Comparison of ENCODE assay signal across 8 mouse cellular contexts in the genomic region with DNA sequence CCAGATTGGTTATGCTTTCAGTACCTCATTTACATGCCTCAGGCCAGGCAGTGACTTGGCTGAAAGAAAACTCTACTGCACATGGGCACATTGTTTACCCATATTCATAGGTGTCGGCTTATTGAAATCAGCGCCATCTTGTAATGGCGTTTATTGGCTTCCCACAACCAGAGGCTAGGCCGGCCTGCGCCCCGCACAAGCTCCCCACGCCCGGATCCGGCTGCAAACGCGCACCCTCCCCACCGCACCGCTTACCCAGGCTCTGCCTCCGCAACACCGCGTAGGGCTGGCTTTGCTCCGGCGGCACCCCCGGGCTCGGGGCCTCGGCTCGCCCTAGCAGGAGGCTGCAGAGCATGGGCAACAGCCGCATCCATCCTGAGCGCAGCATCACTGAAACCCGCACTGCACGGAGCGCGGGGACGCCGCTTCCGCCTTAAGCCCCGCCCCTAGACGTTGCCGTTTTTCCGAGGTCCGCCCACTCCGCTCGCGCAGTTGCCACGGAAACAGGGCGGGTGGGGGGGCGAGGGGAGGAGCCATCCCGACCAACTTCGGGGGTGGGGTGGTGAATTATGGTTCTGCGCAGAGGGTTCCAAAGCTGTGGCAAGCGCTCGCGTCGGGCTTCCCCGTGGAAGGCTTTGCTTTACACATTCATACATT. TPM values are rescaled to one million over a fixed set of nuclear protein-coding genes. Genes with fewer than 3 reads are reported as not detected.
DNase-seq lines count a peak whose midpoint lies in the region; ATAC-seq lines count a peak whose summit lies in the region.

No protein-coding gene starts in this region.

- ATAC-seq in hindbrain, embryonic 16.5 days: peak; percentile 98

- H3K4me1 ChIP-seq in hindbrain, embryonic 16.5 days (ENCODE audit: control insufficient read depth, insufficient read depth, low read depth, low read length): peaks cover 15% of the 10 kb centered on the region
- peaks cover 65% of the 10 kb centered on the region for H3K4me1 ChIP-seq in megakaryocyte, embryonic 14.5 days

- peak overlapping the region; percentile 97 for H3K27ac ChIP-seq in hindbrain, embryonic 16.5 days (ENCODE audit: low read depth, low read length)

- peak; percentile 93 for DNase-seq in ZHBTc4 (ENCODE audit: low read depth, low spot score)
- DNase-seq in cerebellum, postnatal 4 days (ENCODE audit: low spot score in 2 of 2): peak; percentile 87 to 91
- peak; percentile 73 for DNase-seq in gastrocnemius, adult 18-20 months (ENCODE audit: low spot score)
- DNase-seq in left cerebral cortex, adult 9 months (ENCODE audit: low spot score in 2 of 2): peak; percentile 79 to 87
- DNase-seq in right cerebral cortex, adult 2 months (ENCODE audit: low spot score in 2 of 2): peak; percentile 89 to 91
- peak; percentile 56 for DNase-seq in urinary bladder, postnatal 10 days (ENCODE audit: low spot score)

- H3K4me2 ChIP-seq in hindbrain, embryonic 16.5 days (ENCODE audit: low read length): peak overlapping the region; percentile 64

- H3K9me3 ChIP-seq in hindbrain, embryonic 16.5 days (ENCODE audit: control insufficient read depth, low read length): no peaks in the 10 kb centered on the region
- no peaks in the 10 kb centered on the region for H3K9me3 ChIP-seq in megakaryocyte, embryonic 14.5 days

- WGBS in hindbrain, embryonic 16.5 days: under 1% methylated on average over 45 of the region's 50 CpGs

- peak overlapping the region; percentile 98 for H3K9ac ChIP-seq in hindbrain, embryonic 16.5 days (ENCODE audit: low read depth, low read length)

- peak overlapping the region; percentile 89 for H3K4me3 ChIP-seq in hindbrain, embryonic 16.5 days (ENCODE audit: low read length)
- H3K4me3 ChIP-seq in megakaryocyte, embryonic 14.5 days (replicated peaks): peak overlapping the region; percentile 96

- no peaks in the 10 kb centered on the region for H3K27me3 ChIP-seq in hindbrain, embryonic 16.5 days (replicated peaks; ENCODE audit: control insufficient read depth, insufficient read depth, low read length)
- H3K27me3 ChIP-seq in megakaryocyte, embryonic 14.5 days (replicated peaks): no peaks in the 10 kb centered on the region

- no peaks in the 10 kb centered on the region for H3K36me3 ChIP-seq in hindbrain, embryonic 16.5 days (ENCODE audit: control insufficient read depth, insufficient read depth, low read length)
- peaks cover 31% of the 10 kb centered on the region for H3K36me3 ChIP-seq in megakaryocyte, embryonic 14.5 days (replicated peaks; ENCODE audit: low read length)

RNA-seq across cellular contexts. Expression of a gene that starts 9.6 kb away (rescaled TPM):
- total RNA-seq in gastrocnemius, adult 18-20 months (2021): 1 to 10 TPM; 3.4 to 4.0 TPM
- 285 and 306 TPM in 2 replicates for polyA plus RNA-seq in hindbrain, embryonic 16.5 days (2015; fragmentation: Nextera tagmentation; extraction: Ambion mirVana)
- polyA plus RNA-seq in megakaryocyte, embryonic 14.5 days (2012; ENCODE audit: insufficient read depth, low replicate concordance): 24.5 and 89.4 TPM in 2 replicates

RNA-seq across cellular contexts. Expression of a gene that starts 38.3 kb away (rescaled TPM):
- total RNA-seq in gastrocnemius, adult 18-20 months (2021): 10 to 100 TPM; 13.3 to 16.2 TPM
- polyA plus RNA-seq in hindbrain, embryonic 16.5 days (2015; fragmentation: Nextera tagmentation; extraction: Ambion mirVana): 40.6 and 50.2 TPM in 2 replicates
- 48.3 and 136 TPM in 2 replicates for polyA plus RNA-seq in megakaryocyte, embryonic 14.5 days (2012; ENCODE audit: insufficient read depth, low replicate concordance)

RNA-seq across cellular contexts. Expression of a gene that starts 39.2 kb away (rescaled TPM):
- total RNA-seq in gastrocnemius, adult 18-20 months (2021): 10 to 100 TPM; 16.1 to 17.3 TPM
- 11.9 and 27.7 TPM in 2 replicates for polyA plus RNA-seq in hindbrain, embryonic 16.5 days (2015; fragmentation: Nextera tagmentation; extraction: Ambion mirVana)
- polyA plus RNA-seq in megakaryocyte, embryonic 14.5 days (2012; ENCODE audit: insufficient read depth, low replicate concordance): 99.9 and 118 TPM in 2 replicates

RNA-seq across cellular contexts. Expression of a gene that starts 39.8 kb away (rescaled TPM):
- total RNA-seq in gastrocnemius, adult 18-20 months (2021): not detected
- not detected in 2 replicates for polyA plus RNA-seq in hindbrain, embryonic 16.5 days (2015; fragmentation: Nextera tagmentation; extraction: Ambion mirVana)
- polyA plus RNA-seq in megakaryocyte, embryonic 14.5 days (2012; ENCODE audit: insufficient read depth, low replicate concordance): 0.20 TPM in 1 of 2 replicates, not detected in the other

RNA-seq across cellular contexts. Expression of a gene that starts 44.8 kb away (rescaled TPM):
- total RNA-seq in gastrocnemius, adult 18-20 months (2021): not detected
- polyA plus RNA-seq in hindbrain, embryonic 16.5 days (2015; fragmentation: Nextera tagmentation; extraction: Ambion mirVana): 3.2 and 3.6 TPM in 2 replicates
- polyA plus RNA-seq in megakaryocyte, embryonic 14.5 days (2012; ENCODE audit: insufficient read depth, low replicate concordance): not detected in 2 replicates

Comparison
In these comparisons a context has a peak if more than half of its experiments do, and no peak if none do; other contexts are left out.
1. Peak in every context shown above with its lines: DNase-seq, ATAC-seq, H3K4me3 ChIP-seq and H3K27ac ChIP-seq.